Mouse (Mus musculus): ENCODE results near the gene Tjp3.
A peak's percentile ranks its signal among the peaks of the same experiment; 100 is the strongest.

Gene Tjp3

DNA sequence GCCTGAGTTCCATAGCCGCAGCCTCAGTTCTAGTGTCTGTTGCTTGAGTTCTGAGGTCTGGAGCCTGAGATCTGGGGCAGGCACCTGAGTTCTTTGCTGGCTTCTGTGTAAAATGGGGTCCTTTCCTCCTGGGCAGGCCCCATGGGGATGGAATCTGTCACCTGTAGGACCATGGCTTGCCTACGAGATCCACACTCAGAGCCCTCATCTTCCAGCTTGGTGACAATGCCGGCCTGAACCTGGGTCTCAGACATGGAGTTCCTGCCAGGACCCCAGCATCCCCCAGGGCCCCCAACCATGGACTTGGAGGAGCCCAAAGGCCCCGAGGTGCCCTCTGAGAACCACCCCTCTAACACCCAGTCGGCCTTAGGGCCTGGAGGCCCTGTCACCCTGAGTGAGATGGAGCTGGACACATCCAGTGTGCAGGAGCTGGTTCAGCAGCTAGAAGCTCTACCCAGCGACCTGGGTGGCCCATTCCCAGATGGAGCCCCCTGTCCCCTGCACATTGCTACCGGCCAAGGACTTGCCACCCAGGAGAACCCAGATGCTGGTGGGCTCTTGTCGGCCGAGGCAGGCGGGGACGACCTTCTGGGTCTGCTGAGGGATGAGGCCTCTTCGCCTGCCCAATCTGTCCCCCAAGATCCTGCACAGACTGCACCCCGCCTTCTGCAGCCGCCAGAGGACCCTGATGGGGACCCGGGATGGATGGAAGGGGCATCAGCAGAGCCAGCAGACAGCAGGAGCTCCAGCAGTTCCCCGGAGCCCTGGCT, 22.6 kb downstream of the Tjp3 start:
- no peak for DNase-seq (ENCODE audit: low spot score in 2 of 2)

DNA sequence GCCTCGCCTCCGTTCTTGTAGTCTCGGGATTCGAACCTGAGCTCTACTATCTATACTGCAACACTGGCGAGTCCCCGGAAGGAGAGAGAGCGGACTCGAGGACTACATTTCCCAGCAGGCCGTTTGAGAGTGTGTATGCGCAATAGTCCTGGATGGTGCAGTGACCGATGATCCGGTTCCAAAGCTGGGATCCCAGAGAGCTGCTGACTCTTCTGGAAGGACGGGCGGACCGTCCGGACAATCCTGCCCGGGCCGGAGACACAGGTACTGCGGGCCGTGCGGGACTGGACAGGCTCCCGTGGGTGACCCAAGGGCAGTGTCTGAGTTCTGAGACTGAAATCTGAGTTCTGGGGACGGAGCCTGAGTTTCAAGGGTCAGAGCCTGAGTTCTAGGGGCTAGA, 23.3 kb downstream of the Tjp3 start:
- DNase-seq (ENCODE audit: low spot score in 2 of 2), result peak; percentile 92 to 93

- DNase-seq (ENCODE audit: low spot score in 2 of 2), result peak; percentile 97 to 98
Measured at GRCm38 (mm10) chr10:81266211-81267105, 24.9 kb downstream of the Tjp3 start, which contains the start of the genes Mrpl54 and Apba3. Mrpl54 (minus strand) TSS chr10:81266934. Apba3 (plus strand) TSS chr10:81266960.

DNA sequence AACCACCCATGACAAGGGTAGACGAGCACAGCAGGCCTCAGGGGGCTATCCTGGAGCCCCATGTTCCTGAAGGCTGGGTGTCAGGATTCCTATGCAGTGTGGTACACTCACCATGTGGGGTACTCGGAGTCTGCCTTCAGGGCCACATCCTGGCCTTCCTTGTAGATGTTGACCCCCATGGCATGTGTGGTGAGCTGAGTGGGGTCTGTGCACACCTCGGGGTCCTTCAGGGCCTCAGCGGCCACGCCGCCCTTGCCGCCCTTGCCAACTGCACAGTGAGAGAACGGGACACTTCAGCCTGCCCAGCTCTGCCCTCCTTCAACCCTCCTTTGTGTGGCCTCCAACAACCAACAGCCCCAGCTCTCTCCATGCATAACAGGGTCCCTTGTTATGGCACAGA, 25.8 kb downstream of the Tjp3 start:
- DNase-seq (ENCODE audit: low spot score in 2 of 2), result no peak

GRCm38 (mm10) chr10:81261025-81261424, 30.4 kb downstream of the Tjp3 start:
- no peak for DNase-seq (ENCODE audit: low spot score in 2 of 2)

- DNase-seq (ENCODE audit: low spot score in 2 of 2), result no peak
Measured at GRCm38 (mm10) chr10:81259225-81259884, 32.0 kb downstream of the Tjp3 start.

DNA sequence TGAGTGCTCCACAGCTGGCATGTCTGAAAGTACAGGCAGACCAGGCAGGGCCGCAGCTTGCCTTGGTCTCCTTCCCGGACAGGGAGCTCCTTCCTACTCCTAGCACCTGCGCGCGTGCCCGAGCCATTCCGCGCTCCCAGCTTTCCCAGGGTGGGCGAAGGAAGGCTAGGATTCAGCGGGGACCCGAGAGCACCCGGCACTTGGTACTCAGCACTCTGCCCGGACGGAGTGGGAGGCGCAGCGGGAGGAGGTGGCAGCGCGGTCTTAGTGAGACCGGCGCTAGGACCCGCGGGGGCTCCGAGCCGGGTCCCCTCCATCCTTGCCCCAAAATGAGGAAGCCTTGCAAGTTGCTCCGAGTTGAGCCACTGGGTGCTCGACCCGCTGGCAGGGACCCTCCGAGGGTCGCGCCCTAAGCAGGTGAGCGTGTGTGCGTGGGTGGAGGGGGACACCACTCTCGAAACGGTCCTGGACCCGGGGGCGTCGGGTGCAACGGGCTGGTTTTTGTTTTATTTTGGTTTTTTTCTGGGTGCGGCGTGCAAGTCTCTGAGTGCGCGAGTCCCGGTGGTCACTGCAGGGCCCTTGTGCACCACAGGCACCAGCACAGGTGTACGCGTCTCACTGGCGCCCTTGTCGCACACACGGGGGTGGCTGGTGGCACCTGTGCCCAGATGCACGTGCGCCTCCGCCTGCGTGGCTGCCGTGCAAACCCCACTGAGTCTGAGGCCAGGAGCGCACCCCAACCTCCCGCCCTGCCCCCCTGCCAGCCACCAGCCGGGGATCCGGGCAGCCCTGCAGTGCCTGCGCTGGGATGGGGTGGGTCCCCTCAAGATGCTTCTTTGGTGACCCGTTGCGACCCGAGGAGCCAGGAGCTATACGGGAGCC, 34.0 kb downstream of the Tjp3 start:
- no peak for DNase-seq (ENCODE audit: low spot score in 2 of 2)

- DNase-seq (ENCODE audit: low spot score in 2 of 2), result no peak
Measured at GRCm38 (mm10) chr10:81254886-81255285, 36.5 kb downstream of the Tjp3 start.

DNA sequence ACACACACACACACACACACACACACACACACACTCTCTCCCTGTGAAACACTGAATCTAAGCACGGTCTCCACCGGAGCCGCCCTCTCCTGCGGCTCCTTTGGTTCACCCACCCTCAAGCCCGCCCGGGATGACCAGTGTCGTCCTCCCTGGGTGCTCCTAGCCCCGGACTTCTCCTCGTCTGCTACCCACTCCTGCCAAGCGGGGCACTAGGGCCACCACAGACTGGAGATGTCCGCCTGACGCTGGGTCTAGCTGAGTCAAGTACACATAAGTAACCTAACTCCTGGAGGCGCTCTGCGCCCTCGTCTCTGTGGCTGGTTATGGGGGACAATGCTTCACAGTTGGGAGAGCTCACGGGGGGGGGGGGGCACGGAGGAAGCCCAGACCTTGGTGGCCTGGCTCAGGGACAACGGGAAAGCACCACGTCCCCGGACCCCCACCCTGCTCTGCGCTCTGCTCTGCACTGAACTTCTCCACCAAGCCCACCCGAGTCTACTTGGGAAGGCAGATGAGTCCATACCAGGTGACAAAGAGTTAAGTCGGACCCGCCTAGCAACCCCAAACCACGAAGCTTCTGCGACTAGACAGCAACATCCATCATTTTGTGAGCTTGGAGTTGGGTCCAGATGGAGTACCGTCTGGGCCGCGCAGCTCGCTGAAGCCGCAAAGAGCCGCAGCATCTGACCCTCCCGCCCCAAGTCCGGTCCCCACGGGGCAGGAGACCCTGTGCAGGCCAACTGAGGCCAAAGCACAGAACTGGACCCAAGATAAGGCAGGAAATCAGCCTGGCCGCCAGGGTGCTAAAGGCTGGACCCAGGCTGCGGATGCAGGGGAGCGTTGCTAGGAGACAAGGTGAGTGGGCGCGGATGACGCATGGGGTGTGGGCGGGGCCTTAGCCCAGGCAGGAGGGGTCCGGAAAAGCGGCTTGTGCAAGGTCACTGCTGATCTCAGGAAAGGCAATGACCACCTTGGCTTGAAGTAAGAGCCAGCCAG, 38.7 kb downstream of the Tjp3 start, which contains the start of gene Matk:
Gene Matk, plus strand, starts transcription at position 512 of the 996 bp plus-strand sequence.
- no peak for DNase-seq (ENCODE audit: low spot score in 2 of 2)

GRCm38 (mm10) chr10:81249442-81249841, 41.9 kb downstream of the Tjp3 start:
- no peak for DNase-seq (ENCODE audit: low spot score in 2 of 2)

DNA sequence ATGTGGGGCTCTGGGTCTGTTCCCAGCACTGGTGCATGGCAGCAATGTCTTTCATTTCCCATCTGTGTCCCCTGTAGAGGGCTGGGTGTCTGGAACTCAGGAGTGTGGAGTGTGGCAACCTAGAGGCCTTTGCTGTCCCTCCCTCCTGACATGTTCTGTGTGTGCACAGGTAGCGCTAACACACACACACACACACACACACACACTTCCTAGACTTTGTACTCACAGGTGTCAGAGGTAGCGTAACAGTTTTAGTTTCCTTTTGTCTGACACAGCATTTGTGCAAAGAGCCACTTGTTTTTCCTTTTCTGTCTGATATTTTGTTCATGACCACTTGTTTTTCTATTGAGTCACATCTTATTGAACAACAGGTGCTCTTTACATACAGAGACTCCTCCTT, 43.6 kb downstream of the Tjp3 start:
- DNase-seq (ENCODE audit: low spot score in 2 of 2), result no peak

GRCm38 (mm10) chr10:81245166-81245565, 46.2 kb downstream of the Tjp3 start:
- DNase-seq (ENCODE audit: low spot score in 2 of 2), result no peak

- peak; percentile 52 to 58 for DNase-seq (ENCODE audit: low spot score in 2 of 2)
Measured at GRCm38 (mm10) chr10:81244595-81244994, 46.8 kb downstream of the Tjp3 start.

GRCm38 (mm10) chr10:81244146-81244545, 47.2 kb downstream of the Tjp3 start:
- no peak for DNase-seq (ENCODE audit: low spot score in 2 of 2)

- DNase-seq (ENCODE audit: low spot score in 2 of 2), result no peak
Measured at GRCm38 (mm10) chr10:81242021-81242420, 49.4 kb downstream of the Tjp3 start.

GRCm38 (mm10) chr10:81240876-81241275, 50.5 kb downstream of the Tjp3 start:
- no peak for DNase-seq (ENCODE audit: low spot score in 2 of 2)

- no peak for DNase-seq (ENCODE audit: low spot score in 2 of 2)
Measured at GRCm38 (mm10) chr10:81238618-81239017, 52.8 kb downstream of the Tjp3 start.

GRCm38 (mm10) chr10:81236471-81237268, 54.7 kb downstream of the Tjp3 start:
- DNase-seq (ENCODE audit: low spot score in 2 of 2), result no peak

- DNase-seq (ENCODE audit: low spot score in 2 of 2), result no peak
Measured at GRCm38 (mm10) chr10:81234206-81234605, 57.2 kb downstream of the Tjp3 start.
